Mouse (Mus musculus) liver, postnatal 0 days (tissue): ENCODE results near the gene Tuba3a. TPM values are rescaled to one million over a fixed set of nuclear protein-coding genes. Genes with fewer than 3 reads are reported as not detected.
"Not testable (repeated sequence)": the region's sequence is repeated elsewhere in the genome, so short reads cannot be mapped to it uniquely, and the experiment has no call there.

Experiments used
- ATAC-seq: fragments of 200-750 bp; cut with Nextera tagmentation; 2 replicates; pipeline ENCODE4 v1.8.0; 2017; ENCODE audit warnings: mild to moderate bottlenecking, moderate library complexity
- DNase-seq: peaks from one replicate; pipeline ENCODE4 v3.0.0-alpha.2; 2016
- H3K27ac ChIP-seq: fragments of 300-500 bp; sonication (generic); 2 replicates; pipeline ENCODE4 v1.5.1; 2014; ENCODE audit warnings: antibody characterized with exemption, moderate library complexity, mild to moderate bottlenecking, low read depth
- H3K27me3 ChIP-seq: fragments of 300-500 bp; sonication (generic); 2 replicates; pipeline ENCODE4 v1.6.1; 2014; ENCODE audit warnings: low read length, control low read depth, mixed read lengths; ENCODE audit not compliant: insufficient read depth
- H3K36me3 ChIP-seq: fragments of 300-500 bp; sonication (generic); replicated peaks from 2 replicates; pipeline ENCODE4 v1.6.1; 2014; ENCODE audit warnings: mild to moderate bottlenecking, control low read depth, low read length, moderate library complexity, mixed read lengths; ENCODE audit not compliant: insufficient read depth
- H3K4me1 ChIP-seq: fragments of 300-500 bp; sonication (generic); 2 replicates; pipeline ENCODE4 v1.6.1; 2014; ENCODE audit warnings: antibody characterized with exemption, mild to moderate bottlenecking, control low read depth; ENCODE audit not compliant: insufficient read depth
- H3K4me2 ChIP-seq: fragments of 300-500 bp; sonication (generic); 2 replicates; pipeline ENCODE4 v1.6.1; 2014; ENCODE audit warnings: low read depth, mild to moderate bottlenecking, low read length, moderate library complexity, mixed read lengths
- H3K4me3 ChIP-seq: fragments of 300-500 bp; sonication (generic); 2 replicates; pipeline ENCODE4 v1.5.1; 2014; ENCODE audit warnings: low read depth, low read length
- H3K9ac ChIP-seq: fragments of 300-500 bp; sonication (generic); replicated peaks from 2 replicates; pipeline ENCODE4 v1.6.1; 2014; ENCODE audit warnings: mild to moderate bottlenecking, moderate library complexity
- H3K9me3 ChIP-seq: fragments of 300-500 bp; sonication (generic); 2 replicates; pipeline ENCODE4 v1.6.1; 2016; ENCODE audit warnings: mild to moderate bottlenecking, control low read depth, low read length, mixed read lengths
- CTCF ChIP-seq: sonication (generic); IDR thresholded peaks from 2 replicates; pipeline ENCODE4 v1.5.1; 2016; ENCODE audit warnings: antibody characterized with exemption, low read depth
- EP300 ChIP-seq: IDR thresholded peaks from 2 replicates; pipeline ENCODE4 v1.6.1; 2016; ENCODE audit warnings: antibody characterized with exemption, low read depth, mild to moderate bottlenecking
- WGBS: fragments of 180-500 bp; shearing (Covaris S2); extraction: QIAGEN DNeasy Blood & Tissue Kit; methylation state at CpG from one replicate; pipeline ENCODE4 v1.1.7; 2014; ENCODE audit not compliant: insufficient replicate concordance; 5-methylcytosine and 5-hydroxymethylcytosine counted together
- polyA plus RNA-seq: library from polyadenylated mRNA; unstranded; fragments of >200 nt; fragmentation: Nextera tagmentation; extraction: Ambion mirVana; gene quantifications from 2 replicates; pipeline ENCODE4 v1.2.1, GENCODE M21; 2015

The Tuba3a gene
- polyA plus RNA-seq, 1 experiment from 2014 or later, result not detected

DNA sequence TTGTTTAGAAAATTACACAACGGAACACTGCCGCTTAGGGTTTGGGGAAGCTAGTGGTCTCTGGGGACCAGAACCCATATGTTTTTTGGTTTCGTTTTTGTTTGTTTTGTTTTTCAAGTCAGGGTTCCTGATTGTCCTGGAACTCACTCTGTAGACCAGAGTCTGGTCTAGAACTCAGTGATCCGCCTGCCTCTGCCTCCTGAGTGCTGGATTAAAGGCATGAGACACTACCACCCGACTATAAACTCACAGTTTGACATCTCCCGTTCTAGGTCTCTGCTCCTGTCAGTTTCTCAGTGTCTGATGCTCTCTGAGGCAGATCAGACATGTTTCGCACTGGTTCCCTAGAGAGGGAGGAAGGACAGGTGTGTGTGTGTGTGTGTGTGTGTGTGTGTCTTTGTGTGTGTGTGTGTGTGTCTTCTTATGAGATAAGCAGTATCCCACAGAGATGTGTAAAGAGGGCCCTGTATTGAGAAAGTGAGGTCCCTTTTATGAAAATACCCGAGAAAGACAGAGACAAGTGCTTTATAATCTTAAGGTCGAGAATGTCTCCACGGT, 13.5 kb downstream of the Tuba3a start:
- WGBS, result 61% methylated on average over 10 of the region's 10 CpGs
- ATAC-seq, result no peak; the same call in 1 of the 2 replicates
- H3K27ac ChIP-seq, result peak overlapping the region; percentile 50
- H3K4me1 ChIP-seq, result peaks cover 6% of the 10 kb centered on the region
- H3K27me3 ChIP-seq, result no peaks in the 10 kb centered on the region
- H3K36me3 ChIP-seq, result no peaks in the 10 kb centered on the region
- H3K4me3 ChIP-seq, result no peak overlapping the region
- H3K9me3 ChIP-seq, result no peaks in the 10 kb centered on the region
- peak overlapping the region; percentile 66 for H3K4me2 ChIP-seq
- H3K9ac ChIP-seq, result 0 out of 2 replicates have a peak overlapping the region, but pooled peaks have one; percentile 36
- TF ChIP-seq EP300 (no peak), CTCF (no peak)
- DNase-seq, result no peak

DNA sequence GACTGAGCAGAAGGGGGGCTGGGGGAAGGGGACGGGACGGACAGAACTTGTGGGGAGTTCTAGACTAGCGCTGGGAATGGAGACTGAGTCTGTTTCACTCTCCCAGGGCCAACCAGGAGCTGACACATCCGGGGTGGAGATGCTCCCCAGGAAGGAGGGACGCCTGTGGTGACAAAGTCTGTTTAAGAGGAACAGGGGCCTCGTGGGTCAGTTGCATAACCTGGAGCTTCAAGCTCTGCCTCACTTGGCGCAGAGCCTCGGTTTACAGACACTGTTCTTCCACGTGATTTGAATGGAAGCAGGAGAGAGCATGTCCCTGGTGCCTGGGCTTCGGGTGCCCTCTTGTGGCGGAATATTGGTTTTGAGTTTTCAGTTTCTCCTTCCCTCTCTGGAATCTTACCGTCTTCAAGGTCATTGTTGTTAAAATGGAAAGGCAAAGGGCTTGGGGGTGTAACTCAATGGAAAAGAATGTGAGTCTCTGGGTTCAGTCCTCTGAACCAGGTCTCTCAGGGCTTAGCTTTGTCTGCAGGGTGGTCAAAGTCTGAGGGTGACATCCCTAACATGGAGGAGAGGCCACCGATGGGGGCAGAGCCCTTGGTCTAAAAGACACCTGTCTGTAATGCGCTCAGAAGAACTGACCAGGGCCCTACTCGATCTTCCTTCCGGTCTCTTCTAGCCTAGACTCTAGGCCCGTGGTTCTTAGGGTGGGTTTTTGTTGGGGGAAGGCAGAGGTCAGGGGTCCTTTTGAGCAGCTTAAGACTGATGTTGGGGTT, 14.2 kb downstream of the Tuba3a start:
- TF ChIP-seq CTCF (peak; percentile 96), EP300 (peak; percentile 45; the same call in 1 of the 2 replicates)

DNA sequence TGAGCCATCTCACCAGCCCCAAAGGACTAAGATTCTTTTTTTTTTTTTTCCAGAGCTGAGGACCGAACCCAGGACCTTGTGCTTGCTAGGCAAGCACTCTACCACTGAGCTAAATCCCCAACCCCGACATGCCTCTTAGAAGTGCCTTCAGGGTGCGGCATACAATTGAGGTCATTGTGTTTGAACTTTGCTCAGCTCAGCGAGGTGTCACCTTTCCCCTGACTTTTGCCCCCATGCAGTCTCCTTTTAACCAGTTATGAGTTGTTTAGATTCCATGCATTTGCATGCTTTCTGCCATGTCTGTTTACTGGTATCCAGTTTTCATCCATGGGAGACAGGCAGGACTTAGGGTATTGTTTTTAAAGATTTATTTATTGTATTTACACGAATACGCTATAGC, 17.0 kb downstream of the Tuba3a start:
- Histone ChIP-seq H3K36me3 (no peaks in the 10 kb centered on the region), H3K9ac (no peak overlapping the region), H3K4me2 (no peak overlapping the region), H3K4me3 (no peak overlapping the region), H3K27me3 (no peaks in the 10 kb centered on the region), H3K27ac (no peak overlapping the region), H3K4me1 (peaks cover 6% of the 10 kb centered on the region), H3K9me3 (no peaks in the 10 kb centered on the region)
- 59% methylated on average over 6 of the region's 6 CpGs for WGBS
- DNase-seq, result no peak
- no peak for TF ChIP-seq EP300
- TF ChIP-seq CTCF, result no peak
- 0 out of 2 replicates have a peak, but pooled peaks have one; percentile 9 for ATAC-seq

More for the DNA sequence above, 14.2 kb downstream of the Tuba3a start:
- H3K9me3 ChIP-seq, result no peaks in the 10 kb centered on the region
- H3K27ac ChIP-seq, result peak overlapping the region; percentile 81
- ATAC-seq (peak; percentile 95), DNase-seq (peak; percentile 91)
- H3K9ac ChIP-seq, result peak overlapping the region; percentile 36; the same call in 1 of the 2 replicates
- no peaks in the 10 kb centered on the region for H3K36me3 ChIP-seq
- H3K4me3 ChIP-seq, result no peak overlapping the region
- peak overlapping the region; percentile 66 for H3K4me2 ChIP-seq
- no peaks in the 10 kb centered on the region for H3K27me3 ChIP-seq
- H3K4me1 ChIP-seq, result peaks cover 6% of the 10 kb centered on the region
- WGBS, result 13% methylated on average over 17 of the region's 17 CpGs

DNA sequence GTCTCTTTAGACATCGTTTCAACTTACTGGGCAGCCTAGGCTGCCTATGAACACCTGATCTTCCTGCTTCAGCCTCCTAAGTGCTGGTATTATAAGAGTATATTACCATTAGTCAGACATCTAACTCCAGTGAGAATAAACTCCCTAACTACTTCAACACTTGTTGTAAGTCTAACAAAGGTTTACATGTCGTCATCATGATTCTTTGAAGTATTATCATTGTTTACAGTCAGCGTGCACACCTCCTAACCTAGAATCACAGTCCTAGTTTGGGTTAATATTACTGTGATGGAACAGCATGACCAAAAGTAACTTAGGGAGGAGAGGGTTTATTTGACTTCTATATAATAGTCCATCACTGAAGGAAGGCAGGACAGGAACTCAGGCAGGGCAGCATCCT, 18.4 kb downstream of the Tuba3a start:
- H3K27me3 ChIP-seq, result no peaks in the 10 kb centered on the region
- H3K9me3 ChIP-seq, result no peaks in the 10 kb centered on the region
- ATAC-seq (no peak), DNase-seq (no peak)
- H3K4me2 ChIP-seq, result no peak overlapping the region
- H3K36me3 ChIP-seq, result no peaks in the 10 kb centered on the region
- WGBS, result 70% methylated on average over 3 of the region's 3 CpGs
- H3K9ac ChIP-seq, result no peak overlapping the region
- H3K4me3 ChIP-seq, result no peak overlapping the region
- no peak overlapping the region for H3K27ac ChIP-seq
- H3K4me1 ChIP-seq, result peaks cover 6% of the 10 kb centered on the region
- no peak for TF ChIP-seq CTCF

DNA sequence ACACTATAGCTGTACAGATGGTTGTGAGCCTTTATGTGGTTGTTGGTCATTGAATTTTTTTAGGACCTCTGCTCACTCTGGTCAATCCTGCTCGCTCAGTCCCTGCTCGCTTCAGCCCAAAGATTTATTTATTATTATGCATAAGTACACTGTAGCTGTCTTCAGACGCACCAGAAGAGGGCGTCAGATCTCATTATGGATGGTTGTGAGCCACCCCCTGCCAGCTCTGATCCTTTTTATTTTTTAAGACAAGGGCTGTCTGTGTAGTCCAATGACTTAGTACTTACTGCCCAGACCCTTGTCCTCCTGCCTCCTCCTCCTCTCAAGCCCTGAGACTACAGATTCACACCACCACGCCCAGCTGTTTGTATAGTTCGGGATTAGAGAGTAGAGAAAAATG, 19.2 kb downstream of the Tuba3a start:
- not testable (repeated sequence) for H3K9me3 ChIP-seq, H3K4me2 ChIP-seq, H3K27ac ChIP-seq, ATAC-seq, H3K4me1 ChIP-seq, H3K36me3 ChIP-seq, DNase-seq, H3K27me3 ChIP-seq, H3K9ac ChIP-seq, H3K4me3 ChIP-seq
- WGBS, result 60% methylated on average over 6 of the region's 6 CpGs

DNA sequence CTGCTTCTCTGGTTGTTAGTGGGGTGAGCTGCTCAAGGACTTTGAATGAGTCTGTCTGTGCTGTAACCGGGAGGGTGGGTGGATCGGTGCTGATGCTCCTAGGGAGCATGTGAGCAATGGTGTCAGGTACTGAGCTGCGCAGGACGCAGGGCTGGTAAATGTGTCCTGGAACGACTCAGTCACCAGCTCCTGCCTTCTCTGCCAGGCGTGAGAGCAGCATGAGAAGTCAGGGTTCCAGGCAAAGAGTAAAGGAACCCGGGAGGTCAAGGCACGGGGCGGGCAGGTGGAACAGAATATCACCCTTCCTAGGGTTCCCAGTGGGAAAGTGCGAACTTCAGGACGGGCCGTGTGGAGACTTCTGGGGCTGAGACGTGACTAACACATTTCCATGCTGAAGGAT, 19.8 kb downstream of the Tuba3a start:
- H3K4me2 ChIP-seq, result no peak overlapping the region
- ATAC-seq, result no peak
- no peaks in the 10 kb centered on the region for H3K36me3 ChIP-seq
- DNase-seq, result no peak
- no peaks in the 10 kb centered on the region for H3K9me3 ChIP-seq
- no peak overlapping the region for H3K4me3 ChIP-seq
- no peak overlapping the region for H3K27ac ChIP-seq
- H3K27me3 ChIP-seq, result no peaks in the 10 kb centered on the region
- WGBS, result 76% methylated on average over 13 of the region's 13 CpGs
- no peak overlapping the region for H3K9ac ChIP-seq
- 0 out of 2 replicates have a peak, but pooled peaks cover 2% of the 10 kb centered on the region for H3K4me1 ChIP-seq
- TF ChIP-seq CTCF (no peak), EP300 (no peak)
